In the genomic region with DNA sequence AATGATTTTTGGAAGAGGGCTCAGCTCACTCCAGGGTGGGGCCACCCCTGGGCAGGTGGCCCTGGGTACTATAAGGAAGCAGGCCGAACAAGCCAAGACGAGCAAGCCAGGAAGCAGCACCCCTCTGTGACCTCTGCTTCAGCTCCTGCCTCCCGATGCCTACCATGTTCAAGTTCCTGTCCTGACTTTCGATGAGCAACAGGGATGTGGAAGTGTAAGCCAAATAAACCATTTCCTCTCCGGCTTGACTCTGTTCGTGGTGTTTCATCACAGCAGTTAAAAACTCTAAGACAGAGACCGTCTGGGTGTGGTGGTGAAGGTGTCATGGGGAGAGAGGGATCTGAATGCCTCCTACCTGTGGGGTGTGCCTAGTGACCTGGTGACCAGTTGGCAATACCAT, we compare ENCODE assay signal across 23 mouse cellular contexts.
"Had no signal": no experiment of that assay in that cellular context is flagged by ENCODE, and none has a peak within 500 bp of the region (broad histone marks: within the 10 kb centered on the region; RNA-seq: fewer than 3 reads in every experiment).

No protein-coding gene starts in this region.

- ATAC-seq: hindbrain, postnatal 0 days; intestine, embryonic 16.5 days had no signal

- H3K36me3 ChIP-seq: heart, embryonic 10.5 days; heart, embryonic 12.5 days; hindbrain, embryonic 13.5 days; hindbrain, embryonic 15.5 days; kidney, embryonic 15.5 days; limb, embryonic 10.5 days; limb, embryonic 12.5 days; liver, embryonic 13.5 days had no signal

- H3K27ac ChIP-seq: heart, embryonic 10.5 days; hindbrain, embryonic 13.5 days; hindbrain, embryonic 15.5 days; hindbrain, postnatal 0 days; kidney, embryonic 15.5 days; kidney, postnatal 0 days; left cerebral cortex, adult 2 months; limb, embryonic 10.5 days; limb, embryonic 12.5 days; liver, embryonic 13.5 days had no signal

- DNase-seq: gastrocnemius, adult 2 months; gastrocnemius, postnatal 10 days; gastrocnemius, postnatal 25 days; heart, adult 18-20 months; heart, postnatal 10 days; kidney, adult 11 months; kidney, adult 2 months; kidney, adult 9 months; kidney, postnatal 14 days; kidney, postnatal 36 days; liver; liver, embryonic 13.5 days had no signal

- H3K4me3 ChIP-seq: gastrocnemius, adult 2 months; heart, embryonic 10.5 days; heart, embryonic 12.5 days; hindbrain, embryonic 13.5 days; hindbrain, embryonic 15.5 days; kidney, embryonic 15.5 days; left cerebral cortex, adult 2 months; limb, embryonic 10.5 days; limb, embryonic 12.5 days; liver, embryonic 13.5 days had no signal
